Mouse (Mus musculus) cerebellum, adult (tissue): ENCODE measurements around the gene Plcb3.
"Not testable (repeated sequence)": the region's sequence is repeated elsewhere in the genome, so short reads cannot be mapped to it uniquely, and the experiment has no call there.

Source experiments
- ATAC-seq: cut with Nextera tagmentation; 2 replicates; pipeline ENCODE4 v1.9.2; 2017; ENCODE audit warnings: mild to moderate bottlenecking, moderate library complexity, mixed read lengths; ENCODE audit not compliant: insufficient number of reproducible peaks, low FRiP score, low TSS enrichment

Plcb3 gene

GRCm38 (mm10) chr19:6992011-6992858, 16.0 kb upstream of the Plcb3 start, which contains the start of gene Dnajc4:
TSS of gene Dnajc4 (minus strand) at chr19:6992572.
- peak; percentile 85 for ATAC-seq

DNA sequence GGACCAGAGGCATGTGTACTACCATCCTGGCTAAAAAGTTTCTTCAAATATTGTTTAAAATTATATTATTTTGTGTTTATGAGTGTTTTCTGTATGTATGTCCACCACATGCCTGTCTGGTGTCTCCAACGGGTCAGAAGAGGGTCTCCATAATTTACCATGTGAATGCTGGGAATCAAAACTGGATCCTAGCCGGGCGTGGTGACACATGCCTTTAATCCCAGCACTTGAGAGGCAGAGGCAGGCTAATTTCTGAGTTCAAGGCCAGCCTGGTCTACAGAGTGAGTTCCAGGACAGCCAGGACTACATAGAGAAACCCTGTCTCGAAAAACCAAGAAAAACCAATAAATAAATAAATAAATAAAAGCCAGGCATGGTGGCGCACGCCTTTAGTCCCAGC, 14.9 kb upstream of the Plcb3 start:
- ATAC-seq: not testable (repeated sequence)

GRCm38 (mm10) chr19:6990712-6991111, 14.4 kb upstream of the Plcb3 start:
- ATAC-seq: no peak

DNA sequence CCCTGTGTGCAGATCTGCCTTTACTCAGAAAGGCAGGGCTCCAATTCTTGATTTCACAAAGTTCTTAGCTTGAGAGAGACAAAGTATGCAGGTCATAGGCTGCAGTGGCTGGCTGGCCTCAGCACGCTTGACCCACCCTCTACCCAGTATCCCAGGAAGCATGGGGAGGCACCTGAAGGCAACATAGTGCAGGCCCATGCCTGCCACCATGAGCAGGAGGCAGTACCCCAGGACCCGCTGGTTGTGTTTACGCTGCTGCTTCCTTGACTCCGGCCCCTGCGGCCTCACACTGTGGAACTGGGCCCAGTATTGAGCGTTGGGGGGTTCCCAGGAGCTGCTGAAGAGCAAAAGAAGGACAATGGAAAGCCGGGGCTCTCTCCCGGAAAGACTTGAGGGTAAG, 13.0 kb upstream of the Plcb3 start:
- no peak for ATAC-seq

GRCm38 (mm10) chr19:6987904-6988285, 11.6 kb upstream of the Plcb3 start:
- ATAC-seq: no peak

GRCm38 (mm10) chr19:6987061-6987903, 11.0 kb upstream of the Plcb3 start, which contains the start of gene Vegfb:
TSS of gene Vegfb (minus strand) at chr19:6987651.
- ATAC-seq: peak; percentile 24

DNA sequence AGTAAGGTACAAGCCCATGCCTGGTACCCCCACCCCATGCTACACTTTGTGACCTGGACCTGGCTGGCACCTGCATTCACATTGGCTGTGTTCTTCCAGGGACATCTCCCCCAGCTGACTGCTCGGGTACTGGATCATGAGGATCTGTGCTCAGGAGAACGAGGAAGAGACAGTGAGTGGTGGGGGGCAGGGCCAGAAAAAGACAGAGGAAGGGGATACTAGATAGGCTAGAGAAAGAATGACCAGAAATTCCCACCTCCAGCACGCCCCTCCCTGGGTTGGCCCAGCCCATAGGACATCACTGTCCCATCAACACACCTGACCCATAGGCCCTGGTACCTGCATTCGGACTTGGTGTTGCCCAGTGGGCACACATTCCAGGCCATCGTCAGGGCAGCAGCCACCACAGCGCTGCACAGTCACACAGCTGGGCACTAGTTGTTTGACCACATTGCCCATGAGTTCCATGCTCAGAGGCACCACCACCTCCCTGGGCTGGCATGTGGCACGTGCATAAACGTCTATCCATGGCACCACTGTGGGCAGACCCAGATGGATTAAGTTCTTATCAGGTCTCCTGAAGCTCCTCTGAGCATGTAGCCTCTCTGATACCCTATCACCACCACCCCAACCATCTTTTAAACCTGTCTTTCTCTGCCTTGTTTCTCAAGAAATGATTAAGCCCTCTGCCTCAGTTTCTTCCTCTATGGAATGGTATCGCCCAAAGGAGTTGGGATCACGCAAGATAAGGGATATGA, 9.9 kb upstream of the Plcb3 start:
- no peak for ATAC-seq

DNA sequence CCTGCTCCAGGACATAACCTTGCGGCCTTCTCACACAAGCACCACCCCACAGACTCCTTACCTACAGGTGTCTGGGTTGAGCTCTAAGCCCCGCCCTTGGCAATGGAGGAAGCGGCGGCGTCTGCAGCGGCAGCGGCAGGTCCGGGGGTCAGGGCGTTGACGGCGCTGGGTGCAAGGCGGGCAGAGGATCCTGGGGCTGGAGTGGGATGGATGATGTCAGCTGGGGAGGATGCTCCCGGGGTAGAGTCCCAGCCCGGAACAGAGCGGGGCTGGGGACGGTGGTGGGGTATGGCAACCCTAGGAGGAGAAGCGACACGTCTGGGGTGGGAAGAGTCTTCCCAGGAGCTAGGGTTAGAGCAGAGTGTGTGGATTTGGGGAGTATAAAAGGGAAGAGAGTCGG, 9.0 kb upstream of the Plcb3 start:
- ATAC-seq: no peak

DNA sequence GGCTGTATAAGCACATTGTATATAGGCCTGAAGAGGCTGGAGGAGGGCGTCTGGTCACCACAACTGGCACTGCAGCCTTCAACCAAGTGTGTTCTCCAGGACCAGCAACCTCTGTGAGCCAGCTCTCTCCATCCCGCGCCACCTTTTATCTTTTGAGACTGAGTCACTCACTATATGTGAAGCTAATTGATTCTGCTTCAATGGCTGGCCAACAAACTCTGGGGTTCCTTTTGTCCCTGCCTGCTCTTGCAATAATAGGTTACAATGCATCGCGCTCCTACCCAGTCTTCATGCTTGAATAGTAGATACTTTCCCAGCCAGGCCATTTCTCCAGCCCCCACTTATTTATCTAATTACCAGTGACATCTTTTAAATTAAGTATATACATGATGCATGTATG, 7.4 kb upstream of the Plcb3 start:
- no peak for ATAC-seq

DNA sequence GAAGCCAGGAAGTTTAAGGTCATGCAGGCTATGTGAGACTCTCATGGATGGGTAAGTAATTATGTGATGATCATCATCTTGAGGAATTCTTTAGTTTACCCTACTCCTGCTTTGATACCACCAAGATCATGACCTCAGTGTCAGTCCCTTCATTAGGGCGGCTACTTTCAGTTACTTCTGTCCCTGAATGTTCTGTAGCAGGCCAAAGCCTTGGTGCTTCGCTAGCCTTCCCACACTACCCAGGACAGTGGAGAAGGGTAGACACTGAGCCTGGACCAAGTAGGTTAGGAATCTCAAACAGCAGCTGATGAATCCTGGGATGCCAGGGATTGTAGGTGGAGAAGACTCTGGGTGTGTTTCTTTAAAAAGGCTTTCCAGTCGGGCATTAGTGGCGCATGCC, 5.2 kb upstream of the Plcb3 start:
- ATAC-seq: no peak

DNA sequence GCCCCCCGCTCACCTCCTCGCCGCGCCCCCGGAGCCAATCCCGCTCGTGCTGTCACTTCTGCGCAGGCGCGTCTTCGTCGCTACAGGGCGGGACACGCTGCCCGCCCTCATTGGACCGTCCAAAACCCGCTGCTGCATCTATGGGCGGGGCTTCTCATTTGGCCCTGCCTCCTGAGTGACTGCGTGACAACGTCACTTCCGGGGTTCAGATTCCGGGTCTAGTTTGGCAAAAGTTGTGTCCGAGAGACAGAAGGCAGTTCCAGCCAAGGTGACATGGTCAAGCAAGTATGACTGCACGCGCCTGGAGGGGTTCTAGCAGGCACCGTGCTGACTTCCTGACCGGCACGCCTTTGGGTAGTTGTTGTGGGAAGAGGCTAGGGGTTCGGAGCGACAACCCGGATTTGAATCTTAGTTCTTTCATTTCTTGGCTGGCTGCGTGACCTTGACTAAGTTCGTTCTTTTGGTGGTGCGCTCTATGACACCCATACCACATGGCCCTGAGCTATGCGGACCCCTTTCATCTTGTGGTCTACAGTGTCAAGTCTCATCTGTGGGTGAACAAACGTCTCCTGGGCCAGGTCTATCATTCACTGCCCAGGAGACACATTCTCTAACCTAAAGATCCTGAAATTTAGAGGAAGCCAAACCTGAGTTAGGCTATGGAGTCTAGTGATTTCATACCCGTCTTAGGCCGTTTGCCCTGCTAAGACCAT, 4.3 kb upstream of the Plcb3 start, which contains the start of gene Fkbp2:
TSS of gene Fkbp2 (minus strand) at position 121 of the 713 bp plus-strand sequence.
- ATAC-seq: peak; percentile 67

- ATAC-seq: peak; percentile 73
These were observed 3.5 kb upstream of the Plcb3 start for GRCm38 (mm10) chr19:6979486-6980380.

GRCm38 (mm10) chr19:6979001-6979479, 2.8 kb upstream of the Plcb3 start:
- ATAC-seq: no peak

DNA sequence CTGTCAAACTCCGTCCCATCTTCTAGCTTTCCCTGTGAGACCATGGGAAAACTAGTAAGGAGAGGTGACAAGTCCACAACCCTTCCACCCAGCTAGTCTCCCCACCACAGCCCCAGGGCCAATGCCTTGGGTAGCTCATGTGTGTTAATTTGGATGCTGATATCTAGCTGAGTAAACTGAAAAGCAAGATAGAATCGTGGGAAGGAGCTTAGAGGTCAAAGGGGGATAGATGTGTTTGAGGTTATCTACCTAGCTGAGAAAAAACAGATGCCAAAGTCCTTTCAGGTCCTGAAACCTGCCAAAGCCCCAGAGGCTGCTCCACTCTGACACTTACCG, 2.3 kb upstream of the Plcb3 start:
- no peak for ATAC-seq

- ATAC-seq: no peak
These were observed 1.7 kb upstream of the Plcb3 start for GRCm38 (mm10) chr19:6977759-6978638.

GRCm38 (mm10) chr19:6974211-6975205, 1.8 kb downstream of the Plcb3 start, which contains the start of gene Ppp1r14b:
TSS of gene Ppp1r14b (plus strand) at chr19:6974968.
- no peak for ATAC-seq
